Mouse (Mus musculus) stomach, postnatal 0 days (tissue): ENCODE results near the gene Coro2a. TPM values are rescaled to one million over a fixed set of nuclear protein-coding genes. Genes with fewer than 3 reads are reported as not detected.

Source experiments
- ATAC-seq: fragments of 200-750 bp; cut with Nextera tagmentation; 2 replicates; pipeline ENCODE4 v1.8.0; 2017; ENCODE audit not compliant: low FRiP score, low TSS enrichment
- DNase-seq: peaks from one replicate; pipeline ENCODE4 v3.0.0-alpha.2; 2016; ENCODE audit warnings: low spot score
- H3K27ac ChIP-seq: fragments of 300-500 bp; sonication (generic); replicated peaks from 2 replicates; pipeline ENCODE4 v1.5.1; 2014; ENCODE audit warnings: mild to moderate bottlenecking, control low read depth
- H3K27me3 ChIP-seq: fragments of 300-500 bp; sonication (generic); 2 replicates; pipeline ENCODE4 v1.6.1; 2014; ENCODE audit warnings: low read length; ENCODE audit not compliant: control insufficient read depth, insufficient read depth
- H3K36me3 ChIP-seq: fragments of 300-500 bp; sonication (generic); 2 replicates; pipeline ENCODE4 v1.6.1; 2014; ENCODE audit warnings: low read length, mixed read lengths; ENCODE audit not compliant: control insufficient read depth, insufficient read depth
- H3K4me1 ChIP-seq: fragments of 300-500 bp; sonication (generic); replicated peaks from 2 replicates; pipeline ENCODE4 v1.6.1; 2014; ENCODE audit warnings: antibody characterized with exemption; ENCODE audit not compliant: control insufficient read depth, insufficient read depth
- H3K4me2 ChIP-seq: fragments of 300-500 bp; sonication (generic); replicated peaks from 2 replicates; pipeline ENCODE4 v1.6.1; 2014; ENCODE audit warnings: low read depth, mild to moderate bottlenecking, control low read depth, moderate library complexity
- H3K4me3 ChIP-seq: fragments of 300-500 bp; sonication (generic); 2 replicates; pipeline ENCODE4 v1.5.1; 2014; ENCODE audit warnings: low read depth, low read length, control low read depth
- H3K9ac ChIP-seq: fragments of 300-500 bp; sonication (generic); 2 replicates; pipeline ENCODE4 v1.6.1; 2014; ENCODE audit warnings: mild to moderate bottlenecking, low read length, control low read depth, mixed read lengths
- H3K9me3 ChIP-seq: fragments of 300-500 bp; sonication (generic); 2 replicates; pipeline ENCODE4 v1.6.1; 2016; ENCODE audit warnings: low read length; ENCODE audit not compliant: control insufficient read depth
- CTCF ChIP-seq: IDR thresholded peaks from 2 replicates; pipeline ENCODE4 v1.5.1; 2016; ENCODE audit warnings: antibody characterized with exemption, low read depth, mild to moderate bottlenecking, moderate library complexity
- EP300 ChIP-seq: optimal IDR thresholded peaks from 2 replicates; pipeline ENCODE3; 2016; ENCODE audit warnings: antibody characterized with exemption
- WGBS: fragments of 180-500 bp; shearing (Covaris S2); extraction: QIAGEN DNeasy Blood & Tissue Kit; methylation state at CpG from one replicate; pipeline ENCODE4 v1.1.7; 2014; 5-methylcytosine and 5-hydroxymethylcytosine counted together
- polyA plus RNA-seq: library from polyadenylated mRNA; unstranded; fragments of >200 nt; fragmentation: Nextera tagmentation; extraction: Ambion mirVana; gene quantifications from 2 replicates; pipeline ENCODE4 v1.2.1, GENCODE M21; 2015

Gene Coro2a
- polyA plus RNA-seq, 1 experiment from 2014 or later: 17.2 TPM

GRCm38 (mm10) chr4:46569671-46570070 lies 32.3 kb downstream of the Coro2a start:
- WGBS: 58% methylated on average over 5 of the region's 5 CpGs
- DNase-seq: no peak
- TF ChIP-seq CTCF: no peak
- TF ChIP-seq EP300: no peak
- no peaks in the 10 kb centered on the region for H3K4me1 ChIP-seq
- no peak overlapping the region for H3K9ac ChIP-seq
- H3K36me3 ChIP-seq: no peaks in the 10 kb centered on the region
- ATAC-seq: no peak
- no peak overlapping the region for H3K4me2 ChIP-seq
- no peak overlapping the region for H3K27ac ChIP-seq
- no peaks in the 10 kb centered on the region for H3K9me3 ChIP-seq
- no peak overlapping the region for H3K4me3 ChIP-seq
- H3K27me3 ChIP-seq: no peaks in the 10 kb centered on the region

- ATAC-seq: no peak
- H3K36me3 ChIP-seq: no peaks in the 10 kb centered on the region
- WGBS: 93% methylated on average over 8 of the region's 8 CpGs
- no peaks in the 10 kb centered on the region for H3K9me3 ChIP-seq
- no peak overlapping the region for H3K4me3 ChIP-seq
- no peak overlapping the region for H3K27ac ChIP-seq
- no peak overlapping the region for H3K9ac ChIP-seq
- no peaks in the 10 kb centered on the region for H3K27me3 ChIP-seq
- no peak for DNase-seq
- H3K4me2 ChIP-seq: no peak overlapping the region
- no peaks in the 10 kb centered on the region for H3K4me1 ChIP-seq
- TF ChIP-seq CTCF: no peak
- no peak for TF ChIP-seq EP300
These were observed 33.8 kb downstream of the Coro2a start for GRCm38 (mm10) chr4:46568169-46568568.

GRCm38 (mm10) chr4:46566931-46567671 lies 34.9 kb downstream of the Coro2a start:
- no peak overlapping the region for H3K4me2 ChIP-seq
- TF ChIP-seq EP300: no peak
- no peak for TF ChIP-seq CTCF
- H3K27ac ChIP-seq: no peak overlapping the region
- no peaks in the 10 kb centered on the region for H3K27me3 ChIP-seq
- H3K4me3 ChIP-seq: no peak overlapping the region
- no peaks in the 10 kb centered on the region for H3K9me3 ChIP-seq
- ATAC-seq (no peak), DNase-seq (no peak)
- H3K4me1 ChIP-seq: no peaks in the 10 kb centered on the region
- WGBS: 62% methylated on average over 8 of the region's 8 CpGs
- no peaks in the 10 kb centered on the region for H3K36me3 ChIP-seq
- no peak overlapping the region for H3K9ac ChIP-seq

- ATAC-seq: no peak
- Histone ChIP-seq H3K9me3 (no peaks in the 10 kb centered on the region), H3K36me3 (no peaks in the 10 kb centered on the region), H3K27me3 (no peaks in the 10 kb centered on the region), H3K27ac (no peak overlapping the region), H3K9ac (no peak overlapping the region), H3K4me2 (no peak overlapping the region), H3K4me3 (no peak overlapping the region), H3K4me1 (no peaks in the 10 kb centered on the region)
- TF ChIP-seq CTCF (no peak), EP300 (no peak)
- DNase-seq: no peak
- WGBS: 92% methylated on average over 4 of the region's 4 CpGs
These were observed 36.5 kb downstream of the Coro2a start for GRCm38 (mm10) chr4:46565393-46565955.

- no peak overlapping the region for H3K4me2 ChIP-seq
- H3K4me1 ChIP-seq: no peaks in the 10 kb centered on the region
- H3K4me3 ChIP-seq: no peak overlapping the region
- H3K36me3 ChIP-seq: no peaks in the 10 kb centered on the region
- no peaks in the 10 kb centered on the region for H3K9me3 ChIP-seq
- WGBS: 68% methylated on average over 4 of the region's 4 CpGs
- ATAC-seq (no peak), DNase-seq (no peak)
- no peak overlapping the region for H3K9ac ChIP-seq
- TF ChIP-seq EP300: no peak
- TF ChIP-seq CTCF: no peak
- H3K27me3 ChIP-seq: no peaks in the 10 kb centered on the region
- peak overlapping the region; percentile 45; the same call in 1 of the 2 replicates for H3K27ac ChIP-seq
These were observed 37.8 kb downstream of the Coro2a start for GRCm38 (mm10) chr4:46564247-46564646.

GRCm38 (mm10) chr4:46563847-46564246 lies 38.2 kb downstream of the Coro2a start:
- H3K4me2 ChIP-seq: no peak overlapping the region
- peak overlapping the region; percentile 45 for H3K27ac ChIP-seq
- H3K4me1 ChIP-seq: no peaks in the 10 kb centered on the region
- 33% methylated on average over 10 of the region's 10 CpGs for WGBS
- no peaks in the 10 kb centered on the region for H3K27me3 ChIP-seq
- H3K9me3 ChIP-seq: no peaks in the 10 kb centered on the region
- no peaks in the 10 kb centered on the region for H3K36me3 ChIP-seq
- no peak for TF ChIP-seq CTCF
- no peak for TF ChIP-seq EP300
- ATAC-seq (peak; percentile 77), DNase-seq (peak; percentile 78)
- H3K4me3 ChIP-seq: no peak overlapping the region
- no peak overlapping the region for H3K9ac ChIP-seq
